Mouse (Mus musculus) inflammation-experienced regulatory T-cells, adult 6 months (primary cell): Measurements from ENCODE around the gene B4galnt3. TPM values are rescaled to one million over a fixed set of nuclear protein-coding genes. Genes with fewer than 3 reads are reported as not detected.

Source experiments
- ATAC-seq: one replicate; pipeline ENCODE4 v1.8.0; 2017
- polyA plus RNA-seq, 3 experiments: library from polyadenylated mRNA; unstranded; fragments of 100-300 nt; shearing (Covaris generic); gene quantifications; one replicate each; pipeline ENCODE4 v1.2.1; 2017

Gene B4galnt3
- polyA plus RNA-seq, 3 experiments from 2014 or later: 0.19 TPM; not detected in 2

GRCm38 (mm10) chr6:120185012-120185730 is 109.2 kb downstream of the B4galnt3 start:
- no peak for ATAC-seq

- no peak for ATAC-seq
Measured at GRCm38 (mm10) chr6:120183771-120184170, 110.6 kb downstream of the B4galnt3 start.

DNA sequence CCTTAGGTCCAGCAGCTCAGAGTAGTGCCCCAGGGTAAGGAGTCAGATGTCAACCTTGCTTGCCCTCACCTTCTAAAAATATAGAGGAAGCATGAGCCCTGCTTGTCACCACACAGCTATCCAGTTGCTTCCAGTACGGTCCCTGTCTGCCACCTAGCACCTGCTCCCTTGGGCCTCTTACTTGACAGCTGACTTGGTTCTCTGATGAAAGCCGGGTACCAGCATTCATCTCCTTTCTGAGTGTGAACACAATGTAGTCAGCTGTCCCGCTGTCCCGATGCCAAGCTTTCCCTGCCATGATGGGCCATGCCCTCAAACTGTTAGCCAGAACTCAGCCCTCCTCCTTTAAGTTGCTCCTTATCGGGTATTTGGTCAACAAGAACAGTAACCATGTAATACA is 112.2 kb downstream of the B4galnt3 start:
- ATAC-seq: no peak

DNA sequence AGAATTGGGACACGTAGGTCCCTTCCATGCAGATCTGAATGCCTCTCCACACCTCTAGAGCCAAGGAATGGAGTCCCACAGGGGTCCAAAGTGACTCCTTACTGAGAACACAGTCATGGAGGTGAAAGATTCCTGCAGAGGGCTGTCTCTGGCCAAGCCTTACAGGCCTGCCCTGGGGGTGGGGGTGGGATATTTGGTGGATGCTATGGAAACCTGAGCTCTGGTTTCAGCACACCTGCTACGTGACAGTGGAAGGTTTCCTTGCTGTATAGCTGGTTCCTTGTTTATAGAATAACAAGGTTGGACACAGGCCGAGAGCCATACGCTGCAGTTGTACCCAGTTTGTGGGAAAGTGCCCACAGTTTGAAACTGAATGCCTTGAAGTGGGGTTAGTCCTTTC is 113.9 kb downstream of the B4galnt3 start:
- no peak for ATAC-seq

DNA sequence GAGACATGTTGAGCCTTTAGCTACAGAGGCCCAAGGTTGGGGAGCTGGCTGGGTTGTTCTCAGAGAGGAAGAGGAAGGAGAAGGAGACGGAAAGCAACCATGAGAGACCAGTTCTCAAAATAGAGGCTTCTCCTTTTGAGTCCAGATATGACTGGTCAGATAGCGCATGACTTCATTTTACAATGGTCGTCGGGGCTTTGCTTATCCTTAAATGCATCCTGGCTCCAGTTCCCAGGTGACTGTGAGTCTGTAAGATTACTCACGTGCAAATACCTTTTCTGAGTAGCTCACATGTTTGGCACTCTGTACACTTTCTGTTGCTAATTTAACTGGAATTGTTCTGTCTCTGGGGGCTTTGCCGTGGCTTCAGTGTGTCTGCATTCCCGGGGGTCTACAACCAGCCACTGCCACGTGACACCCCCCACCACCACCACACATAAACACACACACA is 114.6 kb downstream of the B4galnt3 start:
- no peak for ATAC-seq

DNA sequence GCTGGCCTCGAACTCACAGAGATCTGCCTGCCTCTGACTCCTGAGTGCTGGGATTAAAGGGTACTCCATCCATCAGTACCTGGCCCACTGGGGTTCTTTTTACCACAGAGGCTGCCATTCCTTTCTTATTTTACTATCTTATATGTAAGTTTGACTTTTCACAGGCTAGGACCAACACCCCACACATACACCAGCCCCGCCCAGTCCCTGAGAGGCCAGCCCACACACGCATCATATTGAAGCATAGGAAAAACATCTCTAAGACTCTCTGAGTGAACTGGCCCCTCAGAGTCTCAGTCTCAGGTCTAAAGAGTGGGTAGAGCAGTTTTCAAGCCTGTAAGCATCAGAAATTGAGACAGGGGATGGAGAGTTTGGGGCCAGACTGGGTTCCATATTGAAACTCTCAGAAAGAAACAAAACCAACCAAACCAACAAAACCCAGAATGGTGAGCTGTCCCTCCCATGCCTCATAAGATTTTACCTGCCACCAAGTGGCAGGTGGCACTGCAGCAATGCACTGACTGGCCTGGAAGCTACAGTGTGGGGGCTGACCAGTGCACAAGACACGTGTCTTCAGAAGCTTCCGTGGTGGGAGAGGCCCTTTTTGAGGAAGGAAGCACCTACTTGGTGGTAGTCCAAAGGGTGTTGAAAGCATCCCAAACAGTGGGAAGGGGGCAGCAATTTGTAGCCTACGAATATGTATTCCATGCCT is 115.2 kb downstream of the B4galnt3 start:
- no peak for ATAC-seq

DNA sequence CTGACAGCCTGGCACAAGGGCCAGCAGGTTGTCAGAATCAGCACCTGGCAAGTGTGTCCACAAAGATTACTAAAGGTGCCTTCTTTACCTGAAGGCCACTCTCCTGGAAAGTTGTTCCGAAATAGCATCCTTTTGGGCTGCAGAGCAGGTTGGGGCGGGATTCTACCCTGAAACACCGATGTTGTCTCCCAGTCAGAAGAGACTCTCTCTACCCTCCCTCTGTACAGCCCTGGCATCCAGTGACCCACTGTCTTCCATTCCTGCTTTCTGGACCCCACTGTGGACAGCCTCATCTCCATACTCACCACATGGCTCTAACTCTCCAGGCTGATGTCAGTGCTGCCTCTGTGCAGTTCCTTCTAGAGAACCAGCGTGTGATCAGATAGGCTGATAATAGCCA is 118.7 kb downstream of the B4galnt3 start:
- ATAC-seq: no peak

- no peak for ATAC-seq
Measured at GRCm38 (mm10) chr6:120174602-120175115, 119.7 kb downstream of the B4galnt3 start.

DNA sequence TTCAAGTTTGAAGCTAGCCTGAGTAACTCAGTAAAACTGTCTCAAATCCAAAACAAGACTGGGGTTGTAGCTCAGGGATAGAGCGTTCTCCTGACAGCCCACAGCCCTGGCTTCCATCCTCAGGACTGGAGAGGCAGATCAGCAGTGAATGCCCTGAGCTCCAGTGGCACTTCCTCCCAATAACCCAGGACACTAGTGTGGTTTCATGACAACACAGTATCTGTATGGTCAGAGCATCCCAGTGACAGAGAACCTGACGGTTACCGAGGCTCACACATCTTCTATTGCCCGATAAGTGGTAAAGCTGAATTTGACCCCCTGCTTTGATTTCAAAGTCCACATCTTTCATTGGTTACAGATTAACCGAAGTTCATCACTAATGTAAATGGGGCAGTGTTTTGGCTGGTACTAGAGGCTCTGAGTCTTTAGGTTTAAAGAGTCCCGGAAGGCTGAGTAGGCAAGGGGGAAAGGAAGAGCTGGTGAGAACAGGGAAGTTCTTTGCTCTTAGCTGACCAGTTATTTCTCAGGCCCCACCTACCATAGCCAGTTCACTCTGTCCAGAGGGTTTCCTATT is 120.2 kb downstream of the B4galnt3 start:
- no peak for ATAC-seq

DNA sequence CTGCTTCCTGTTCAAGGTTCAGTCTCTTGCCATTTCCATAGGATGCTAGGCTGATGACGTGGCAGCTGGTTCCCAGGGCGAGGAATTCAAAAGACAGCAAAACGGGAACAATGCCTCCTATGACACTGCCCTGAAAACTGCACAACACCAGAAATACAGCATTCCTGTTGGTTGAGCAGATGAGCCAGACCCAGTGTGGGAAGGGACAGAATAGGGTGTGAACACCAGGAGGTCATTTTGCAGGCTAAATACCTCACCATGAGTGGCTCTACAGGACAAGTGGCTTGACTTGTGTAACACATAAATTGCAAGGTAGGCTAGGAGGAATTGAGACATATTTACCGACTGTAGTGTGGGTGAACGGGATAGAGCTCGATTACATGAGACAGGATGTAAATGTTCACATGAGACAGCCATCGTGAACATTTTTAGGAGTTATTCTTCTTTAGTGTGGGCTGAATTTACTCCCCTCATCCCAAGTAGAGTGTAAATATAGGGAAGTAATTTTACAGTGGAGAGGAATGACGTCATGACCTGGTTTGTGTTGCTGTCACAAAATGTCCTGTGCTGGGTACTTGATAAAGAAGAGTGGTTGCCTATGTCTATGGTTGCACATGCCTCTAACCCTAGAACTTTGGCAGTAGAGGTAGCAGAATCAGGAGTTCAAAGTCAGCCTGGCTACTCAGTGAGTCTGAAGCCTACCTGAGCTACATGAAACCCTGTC is 121.9 kb downstream of the B4galnt3 start:
- ATAC-seq: no peak

GRCm38 (mm10) chr6:120167574-120167973 is 126.8 kb downstream of the B4galnt3 start:
- no peak for ATAC-seq

- no peak for ATAC-seq
Measured at GRCm38 (mm10) chr6:120164765-120165164, 129.6 kb downstream of the B4galnt3 start.

GRCm38 (mm10) chr6:120162928-120163327 is 131.4 kb downstream of the B4galnt3 start:
- no peak for ATAC-seq

- no peak for ATAC-seq
Measured at GRCm38 (mm10) chr6:120159133-120159901, 135.0 kb downstream of the B4galnt3 start.

GRCm38 (mm10) chr6:120157479-120157878 is 136.9 kb downstream of the B4galnt3 start:
- no peak for ATAC-seq

- ATAC-seq: no peak
Measured at GRCm38 (mm10) chr6:120155510-120155909, 138.8 kb downstream of the B4galnt3 start.

DNA sequence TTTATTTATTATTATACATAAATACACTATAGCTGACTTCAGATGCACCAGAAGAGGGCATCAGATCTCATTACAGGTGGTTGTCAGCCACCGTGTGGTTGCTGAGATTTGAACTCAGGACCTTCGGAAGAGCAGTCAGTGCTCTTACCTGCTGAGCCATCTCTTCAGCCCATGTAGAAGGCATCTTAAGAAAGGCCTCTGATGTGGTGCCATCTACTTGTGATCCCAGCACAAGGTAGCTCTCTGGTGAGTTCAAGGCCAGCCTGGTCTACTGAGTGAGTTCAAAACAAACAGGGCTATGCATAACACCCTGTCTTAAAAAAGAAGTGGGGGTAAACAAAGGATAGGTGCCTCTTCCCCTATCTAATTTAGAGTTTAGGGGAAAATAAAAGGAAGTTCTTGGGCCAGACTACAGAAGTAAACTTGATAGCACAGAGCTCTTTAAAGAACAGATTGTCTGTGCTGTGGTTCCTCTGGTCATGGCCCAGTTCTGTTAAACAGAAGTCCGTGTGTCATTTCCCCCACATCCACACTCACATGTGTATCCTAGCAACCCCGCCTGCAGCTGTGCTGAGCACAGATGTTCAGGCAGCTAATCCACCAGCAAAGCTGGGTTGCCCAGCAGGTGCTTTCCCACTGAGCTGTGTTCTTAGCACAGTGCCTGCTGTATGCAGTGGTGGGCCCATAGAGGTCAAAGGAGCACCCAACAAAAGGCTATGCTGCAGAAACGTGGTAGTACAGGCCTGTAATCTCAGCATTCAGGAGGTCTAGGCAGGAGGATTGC is 139.6 kb downstream of the B4galnt3 start:
- peak; percentile 78 for ATAC-seq
